In the genomic region with DNA sequence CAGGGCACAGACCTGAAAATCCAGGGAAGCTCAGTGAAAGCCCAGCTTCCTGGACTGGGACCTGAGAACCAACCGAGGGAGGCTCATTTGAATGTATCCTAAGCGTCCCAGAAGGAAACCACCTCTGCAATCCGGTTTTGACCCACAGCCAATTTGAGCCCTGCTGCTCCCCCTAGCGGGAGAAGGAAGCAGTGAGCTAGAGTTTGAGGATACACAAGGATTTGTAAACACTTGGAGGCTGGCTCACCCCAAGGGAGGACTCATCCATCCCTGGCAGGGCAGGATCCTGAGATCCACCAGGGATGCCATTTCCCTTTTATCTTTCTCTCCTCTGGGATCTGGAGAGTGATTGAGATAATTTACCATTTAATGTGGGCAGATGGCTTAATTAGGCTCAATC, we compare ENCODE assay signal across 8 mouse cellular contexts. TPM values are rescaled to one million over a fixed set of nuclear protein-coding genes. Genes with fewer than 3 reads are reported as not detected.
DNase-seq lines count a peak whose midpoint lies in the region; TF ChIP-seq lines count a peak whose summit lies in the region.

No protein-coding gene starts in this region.

- no peak for TF ChIP-seq EP300 in MEL (IDR thresholded peaks at IDR 0.05; ENCODE audit: low read depth in 1 of 2, low read length in 2 of 2)

- 0 out of 4 replicates have a peak, but pooled peaks cover 2% of the 10 kb centered on the region in 2 experiments for H3K27me3 ChIP-seq in MEL (ENCODE audit: control insufficient read depth in 1 of 2, insufficient read depth in 2 of 2, low read length in 2 of 2)

- H3K4me3 ChIP-seq in MEL (ENCODE audit: control insufficient read depth in 1 of 2, insufficient read depth in 1 of 2, low read depth in 2 of 2, low read length in 2 of 2): no peak overlapping the region

- no peaks in the 10 kb centered on the region for H3K9me3 ChIP-seq in MEL (replicated peaks; ENCODE audit: insufficient read depth, low read length)

- TF ChIP-seq POLR2A in MEL (IDR thresholded peaks at IDR 0.05; ENCODE audit: control insufficient read depth in 1 of 2, insufficient read depth in 1 of 2, low read depth in 1 of 2, low read length in 2 of 2, poor library complexity in 1 of 2): no peak

- peaks cover 0 to 13% of the 10 kb centered on the region in 2 experiments; a peak in 2 of 4 replicates for H3K36me3 ChIP-seq in MEL (ENCODE audit: control insufficient read depth in 1 of 2, insufficient read depth in 2 of 2, low read length in 2 of 2)

- DNase-seq in B cell, adult 2 months: peak; percentile 64 to 71
- DNase-seq in MEL (ENCODE audit: low read depth, low spot score): peak; percentile 70
- peak; percentile 49 for DNase-seq in cerebellum, adult 11 months
- DNase-seq in frontal cortex, postnatal 25 days (ENCODE audit: low spot score in 2 of 2): peak; percentile 50 to 52
- DNase-seq in induced T-regulatory cell, adult 2 months (ENCODE audit: low read depth): peak; percentile 81
- DNase-seq in lung, adult 18-20 months: peak; percentile 54 to 69
- peak; percentile 80 for DNase-seq in retina, postnatal 1 day
- DNase-seq in urinary bladder, postnatal 14 days (ENCODE audit: low spot score): peak; percentile 76

- no peak overlapping the region for H3K27ac ChIP-seq in MEL (ENCODE audit: control insufficient read depth, low read depth, low read length)

- peak; percentile 76 to 85 (median 83) for TF ChIP-seq CTCF in MEL (IDR thresholded peaks at IDR 0.05 in 2 of 3, conservative IDR thresholded peaks at IDR 0.05 in 1 of 3; ENCODE audit: control insufficient read depth in 1 of 3, insufficient read depth in 1 of 3, low read depth in 2 of 3, low read length in 3 of 3, poor library complexity in 1 of 3, severe bottlenecking in 1 of 3)

- H3K79me2 ChIP-seq in MEL (ENCODE audit: control insufficient read depth, insufficient read depth, low read length, poor library complexity): no peaks in the 10 kb centered on the region

- TF ChIP-seq RAD21 in MEL (IDR thresholded peaks at IDR 0.05; ENCODE audit: low read depth, low read length): peak; percentile 37

- no peak overlapping the region for H3K9ac ChIP-seq in MEL (ENCODE audit: control insufficient read depth, low read depth, low read length, poor library complexity, severe bottlenecking)

- peaks cover 2 to 8% of the 10 kb centered on the region in 2 experiments; a peak in 3 of 4 replicates for H3K4me1 ChIP-seq in MEL (ENCODE audit: control insufficient read depth in 1 of 2, insufficient read depth in 2 of 2, low read length in 2 of 2)

TF ChIP-seq in MEL, 35 proteins besides CTCF, POLR2A, EP300 and RAD21:
- TF ChIP-seq SMC3 (IDR thresholded peaks at IDR 0.05; ENCODE audit: low read depth, low read length) (peak; percentile 59), MAZ (IDR thresholded peaks at IDR 0.05; ENCODE audit: low read depth, low read length) (no peak)
TF ChIP-seq in MEL: peak in this region for 1.

RNA-seq across cellular contexts. Expression of gene Rbm15, which starts 45.9 kb away (rescaled TPM):
- 29.4 and 33.1 TPM in 2 replicates for total RNA-seq in MEL (2012; rRNA removed)
- polyA plus RNA-seq in MEL (2012; ENCODE audit: insufficient read depth in 1 of 2, insufficient read length in 2 of 2, low read depth in 1 of 2, low replicate concordance in 2 of 2, missing spikeins in 1 of 2): 10 to 100 TPM in 1 of 2 experiments, not detected in 1; 18.1 TPM
